Mouse (Mus musculus): ENCODE results near the gene Amt. TPM values are rescaled to one million over a fixed set of nuclear protein-coding genes. Genes with fewer than 3 reads are reported as not detected.

Amt gene
- 0.47 and 2.3 TPM in 2 replicates for polyA plus RNA-seq (2012; rRNA removed; ENCODE audit: low replicate concordance)

GRCm38 (mm10) chr9:108296453-108297355 is at the start of gene Amt:
TSS of gene Amt (plus strand) at chr9:108296853.

GRCm38 (mm10) chr9:108263690-108264190 is 32.9 kb upstream of the Amt start, which contains the start of gene Dag1:
TSS of gene Dag1 (minus strand) at chr9:108263958.

GRCm38 (mm10) chr9:108290016-108290750 is 6.5 kb upstream of the Amt start, which contains the start of gene Nicn1:
TSS of gene Nicn1 (plus strand) at chr9:108290429.

GRCm38 (mm10) chr9:108305629-108306520 is 9.2 kb downstream of the Amt start, which contains the start of the genes Rhoa and Tcta:
TSS of gene Rhoa (plus strand) at chr9:108306129.
TSS of gene Tcta (minus strand) at chr9:108306160.

GRCm38 (mm10) chr9:108338886-108339781 is 42.5 kb downstream of the Amt start, which contains the start of gene Gpx1:
TSS of gene Gpx1 (plus strand) at chr9:108338903.

GRCm38 (mm10) chr9:108347540-108348289 is 51.1 kb downstream of the Amt start, which contains the start of gene Usp4:
TSS of gene Usp4 (plus strand) at chr9:108347853.

Other genes starting within 250 kb of the Amt start
- 33.3 and 55.9 TPM in 2 replicates for gene Gmppb, start 247.6 kb upstream of the Amt start, polyA plus RNA-seq (2012; rRNA removed; ENCODE audit: low replicate concordance)
- 8.7 and 13.0 TPM in 2 replicates for gene Amigo3, start 243.7 kb upstream of the Amt start, polyA plus RNA-seq (2012; rRNA removed; ENCODE audit: low replicate concordance)
- 0.20 and 0.81 TPM in 2 replicates for gene Mst1, start 216.4 kb upstream of the Amt start, polyA plus RNA-seq (2012; rRNA removed; ENCODE audit: low replicate concordance)
- 64.7 and 87.5 TPM in 2 replicates for gene Rnf123, start 213.5 kb upstream of the Amt start, polyA plus RNA-seq (2012; rRNA removed; ENCODE audit: low replicate concordance)
- gene Apeh, start 202.2 kb upstream of the Amt start, polyA plus RNA-seq (2012; rRNA removed; ENCODE audit: low replicate concordance): 154 and 221 TPM in 2 replicates
- gene Bsn, start 106.5 kb upstream of the Amt start, polyA plus RNA-seq (2012; rRNA removed; ENCODE audit: low replicate concordance): 1.1 and 2.0 TPM in 2 replicates
- 33.9 and 55.4 TPM in 2 replicates for gene Dag1, start 32.9 kb upstream of the Amt start, polyA plus RNA-seq (2012; rRNA removed; ENCODE audit: low replicate concordance)
- 2.2 and 4.8 TPM in 2 replicates for gene Nicn1, start 6.4 kb upstream of the Amt start, polyA plus RNA-seq (2012; rRNA removed; ENCODE audit: low replicate concordance)
- 74.5 and 77.2 TPM in 2 replicates for gene Rhoa, start 9.3 kb downstream of the Amt start, polyA plus RNA-seq (2012; rRNA removed; ENCODE audit: low replicate concordance)
- gene Tcta, start 9.3 kb downstream of the Amt start, polyA plus RNA-seq (2012; rRNA removed; ENCODE audit: low replicate concordance): 24.9 and 34.5 TPM in 2 replicates
- 1,295 and 2,060 TPM in 2 replicates for gene Gpx1, start 42.0 kb downstream of the Amt start, polyA plus RNA-seq (2012; rRNA removed; ENCODE audit: low replicate concordance)
- gene Usp4, start 51.0 kb downstream of the Amt start, polyA plus RNA-seq (2012; rRNA removed; ENCODE audit: low replicate concordance): 40.5 and 53.8 TPM in 2 replicates
- gene 1700102P08Rik, start 96.0 kb downstream of the Amt start, polyA plus RNA-seq (2012; rRNA removed; ENCODE audit: low replicate concordance): not detected in 2 replicates
- gene Ccdc36, start 131.6 kb downstream of the Amt start, polyA plus RNA-seq (2012; rRNA removed; ENCODE audit: low replicate concordance): not detected in 2 replicates
- gene BC048562, start 139.6 kb downstream of the Amt start, polyA plus RNA-seq (2012; rRNA removed; ENCODE audit: low replicate concordance): not detected in 2 replicates
- 14.7 and 15.3 TPM in 2 replicates for gene Ccdc71, start 163.7 kb downstream of the Amt start, polyA plus RNA-seq (2012; rRNA removed; ENCODE audit: low replicate concordance)
- 27.3 and 33.7 TPM in 2 replicates for gene Klhdc8b, start 164.7 kb downstream of the Amt start, polyA plus RNA-seq (2012; rRNA removed; ENCODE audit: low replicate concordance)
- 20.7 and 25.6 TPM in 2 replicates for gene Lamb2, start 182.9 kb downstream of the Amt start, polyA plus RNA-seq (2012; rRNA removed; ENCODE audit: low replicate concordance)
- gene Usp19, start 193.7 kb downstream of the Amt start, polyA plus RNA-seq (2012; rRNA removed; ENCODE audit: low replicate concordance): 66.7 and 68.1 TPM in 2 replicates
- gene Qars, start 210.9 kb downstream of the Amt start, polyA plus RNA-seq (2012; rRNA removed; ENCODE audit: low replicate concordance): 145 and 187 TPM in 2 replicates
- 45.4 and 58.5 TPM in 2 replicates for gene Qrich1, start 220.0 kb downstream of the Amt start, polyA plus RNA-seq (2012; rRNA removed; ENCODE audit: low replicate concordance)